Mouse (Mus musculus) erythroblast, embryonic 14.5 days (primary cell): ENCODE data around the gene Uckl1. TPM values are rescaled to one million over a fixed set of nuclear protein-coding genes. Genes with fewer than 3 reads are reported as not detected.

ENCODE experiments used
- H3K27me3 ChIP-seq: 2 replicates; pipeline ENCODE4 v1.6.1; 2012; ENCODE audit warnings: inconsistent platforms; ENCODE audit not compliant: control insufficient read depth
- H3K36me3 ChIP-seq: 2 replicates; pipeline ENCODE4 v1.6.1; 2012; ENCODE audit warnings: mild to moderate bottlenecking, inconsistent platforms; ENCODE audit not compliant: control insufficient read depth
- H3K4me1 ChIP-seq: 2 replicates; pipeline ENCODE4 v1.6.1; 2012; ENCODE audit warnings: inconsistent platforms; ENCODE audit not compliant: control insufficient read depth
- H3K4me3 ChIP-seq: replicated peaks from 2 replicates; pipeline ENCODE3; 2012; ENCODE audit warnings: moderate library complexity, mild to moderate bottlenecking, inconsistent platforms
- H3K9me3 ChIP-seq: 2 replicates; pipeline ENCODE4 v1.6.1; 2012; ENCODE audit warnings: low read length, inconsistent platforms, mixed read lengths; ENCODE audit not compliant: control insufficient read depth
- GATA1 ChIP-seq: IDR thresholded peaks from 2 replicates; pipeline ENCODE4 v1.6.1; 2012; ENCODE audit warnings: low read length, inconsistent platforms, mixed read lengths
- TAL1 ChIP-seq: IDR thresholded peaks from 3 replicates; pipeline ENCODE4 v1.6.1; 2012; ENCODE audit warnings: low read length, inconsistent platforms, mixed read lengths
- polyA plus RNA-seq: library from polyadenylated mRNA; stranded (reverse); fragments of >175 nt; gene quantifications from 2 replicates; pipeline ENCODE4 v1.2.3, GENCODE M21; 2012

Gene Uckl1
- polyA plus RNA-seq, 1 experiment, result 1.5 TPM

GRCm38 (mm10) chr2:181600226-181600758, 15.6 kb upstream of the Uckl1 start:
- peaks cover 57% of the 10 kb centered on the region for H3K4me1 ChIP-seq
- peak overlapping the region; percentile 84 for H3K4me3 ChIP-seq
- H3K9me3 ChIP-seq, result no peaks in the 10 kb centered on the region; the same call in 1 of the 2 replicates
- H3K27me3 ChIP-seq, result peaks cover 36% of the 10 kb centered on the region
- TF ChIP-seq GATA1, result no peak
- no peak for TF ChIP-seq TAL1
- no peaks in the 10 kb centered on the region; the same call in none of the 2 replicates for H3K36me3 ChIP-seq

DNA sequence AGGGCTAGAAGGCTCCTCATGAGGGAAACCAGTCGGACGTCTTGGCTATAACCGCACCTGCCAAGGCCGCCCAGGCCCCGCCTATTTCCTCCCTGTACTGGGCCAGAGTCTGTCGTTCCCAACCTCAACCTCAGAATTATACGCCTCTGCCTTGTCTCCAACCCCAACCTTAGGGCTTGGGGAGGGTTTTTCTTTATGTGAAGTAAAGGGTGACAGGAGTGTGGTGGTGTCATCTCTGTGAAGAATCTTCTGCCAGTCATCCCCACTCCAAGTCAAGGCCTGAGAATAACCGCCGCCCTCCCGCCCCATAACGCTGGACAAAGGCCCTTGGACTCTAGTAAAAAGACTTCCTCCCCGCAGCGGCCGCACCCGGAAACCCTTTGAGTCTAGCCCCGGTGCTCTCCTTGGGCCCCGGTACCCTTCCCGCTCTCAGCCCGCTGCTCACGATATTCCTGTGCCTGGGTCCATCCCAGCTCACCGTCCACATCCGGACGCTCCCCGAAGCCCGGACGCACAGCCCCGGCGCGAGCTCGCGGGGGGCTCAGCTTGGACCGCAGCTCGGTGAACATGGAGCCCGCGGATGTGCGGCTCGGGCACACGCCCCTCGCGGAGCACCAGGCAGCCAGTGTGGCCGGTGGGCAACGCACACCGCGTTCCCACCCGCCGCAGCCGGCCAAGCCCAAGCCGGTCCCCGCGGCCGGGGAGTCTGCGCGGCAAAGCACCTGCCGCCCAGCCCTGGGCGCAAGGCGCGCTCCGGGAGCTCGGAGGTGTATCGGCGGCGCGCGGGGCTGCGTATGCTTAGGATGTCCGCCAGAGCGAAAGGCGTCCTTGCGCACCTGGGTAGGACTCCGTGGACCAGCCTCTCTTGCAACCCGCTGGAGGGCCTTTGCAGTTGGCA, 14.0 kb upstream of the Uckl1 start, which contains the start of gene Samd10:
Samd10 (minus strand) TSS at position 759 of the 898 bp plus-strand sequence.
- no peak for TF ChIP-seq GATA1
- no peak for TF ChIP-seq TAL1
- H3K4me3 ChIP-seq, result peak within 1 kb of the TSS; percentile 65
- no peaks in the 10 kb centered on the region; the same call in 1 of the 2 replicates for H3K9me3 ChIP-seq
- no peaks in the 10 kb centered on the region; the same call in 1 of the 2 replicates for H3K36me3 ChIP-seq
- peaks cover 36% of the 10 kb centered on the region for H3K27me3 ChIP-seq
- peaks cover 57% of the 10 kb centered on the region for H3K4me1 ChIP-seq

- Histone ChIP-seq H3K36me3 (no peaks in the 10 kb centered on the region), H3K4me3 (no peak overlapping the region), H3K4me1 (peaks cover 55% of the 10 kb centered on the region), H3K27me3 (peaks cover 40% of the 10 kb centered on the region), H3K9me3 (no peaks in the 10 kb centered on the region; the same call in 1 of the 2 replicates)
- TF ChIP-seq TAL1, result no peak
- no peak for TF ChIP-seq GATA1
Measured at GRCm38 (mm10) chr2:181597378-181598061, 12.8 kb upstream of the Uckl1 start.

GRCm38 (mm10) chr2:181596221-181596960, 11.7 kb upstream of the Uckl1 start:
- Histone ChIP-seq H3K4me1 (peaks cover 56% of the 10 kb centered on the region), H3K27me3 (peaks cover 40% of the 10 kb centered on the region), H3K36me3 (no peaks in the 10 kb centered on the region), H3K9me3 (no peaks in the 10 kb centered on the region; the same call in 1 of the 2 replicates), H3K4me3 (no peak overlapping the region)
- no peak for TF ChIP-seq TAL1
- TF ChIP-seq GATA1, result no peak

- Histone ChIP-seq H3K4me3 (no peak overlapping the region), H3K36me3 (peaks cover 7% of the 10 kb centered on the region), H3K27me3 (peaks cover 38% of the 10 kb centered on the region), H3K4me1 (peaks cover 61% of the 10 kb centered on the region), H3K9me3 (no peaks in the 10 kb centered on the region; the same call in 1 of the 2 replicates)
- TF ChIP-seq GATA1 (no peak), TAL1 (no peak)
Measured at GRCm38 (mm10) chr2:181594946-181595696, 10.4 kb upstream of the Uckl1 start.

GRCm38 (mm10) chr2:181593937-181594336, 9.2 kb upstream of the Uckl1 start:
- Histone ChIP-seq H3K9me3 (no peaks in the 10 kb centered on the region), H3K4me1 (peaks cover 61% of the 10 kb centered on the region), H3K36me3 (peaks cover 19% of the 10 kb centered on the region), H3K4me3 (no peak overlapping the region), H3K27me3 (peaks cover 27% of the 10 kb centered on the region)
- TF ChIP-seq TAL1 (no peak), GATA1 (no peak)

GRCm38 (mm10) chr2:181593042-181593421, 8.3 kb upstream of the Uckl1 start:
- Histone ChIP-seq H3K27me3 (peaks cover 18% of the 10 kb centered on the region), H3K4me3 (peak overlapping the region; percentile 81), H3K4me1 (peaks cover 54% of the 10 kb centered on the region), H3K36me3 (peaks cover 27% of the 10 kb centered on the region), H3K9me3 (no peaks in the 10 kb centered on the region)
- TF ChIP-seq GATA1 (no peak), TAL1 (no peak)
